Mouse (Mus musculus) CD8-positive naive resting alpha-beta T cell, adult 2 months (primary cell): ENCODE measurements around the gene Nat8l.
"Not testable (repeated sequence)": the region's sequence is repeated elsewhere in the genome, so short reads cannot be mapped to it uniquely, and the experiment has no call there.

ENCODE experiments used
- DNase-seq, 2 experiments: peaks; one replicate each; pipeline ENCODE4 v3.0.0; 2022; ENCODE audit warnings: low read depth in 2 of 2, low spot score in 2 of 2

The Nat8l gene

GRCm38 (mm10) chr5:33995843-33996693, at the start of gene Nat8l:
Gene Nat8l (plus strand): TSS chr5:33995984.
- no peak for DNase-seq

GRCm38 (mm10) chr5:33947035-33947434, 48.7 kb upstream of the Nat8l start:
- DNase-seq = not testable (repeated sequence)

GRCm38 (mm10) chr5:33948314-33948713, 47.5 kb upstream of the Nat8l start:
- DNase-seq = no peak

- DNase-seq = no peak
Measured at GRCm38 (mm10) chr5:33953471-33954185, 42.2 kb upstream of the Nat8l start.

- peak; percentile 63 to 69 for DNase-seq
Measured at GRCm38 (mm10) chr5:33954354-33954753, 41.4 kb upstream of the Nat8l start.

- no peak for DNase-seq
Measured at GRCm38 (mm10) chr5:33955868-33956267, 39.9 kb upstream of the Nat8l start.

- DNase-seq = no peak
Measured at GRCm38 (mm10) chr5:33959382-33959781, 36.4 kb upstream of the Nat8l start.

GRCm38 (mm10) chr5:33974736-33975135, 21.0 kb upstream of the Nat8l start:
- no peak for DNase-seq

GRCm38 (mm10) chr5:33976267-33976666, 19.5 kb upstream of the Nat8l start:
- DNase-seq = no peak

GRCm38 (mm10) chr5:33982731-33983259, 13.0 kb upstream of the Nat8l start:
- no peak for DNase-seq

- peak; percentile 41 to 59 for DNase-seq
Measured at GRCm38 (mm10) chr5:33983309-33984121, 12.3 kb upstream of the Nat8l start, which contains the start of gene Gm1673. Gene Gm1673 (plus strand): TSS chr5:33983433.

GRCm38 (mm10) chr5:33994671-33995625, 836 bp upstream of the Nat8l start:
- DNase-seq = no peak

- DNase-seq = no peak
Measured at GRCm38 (mm10) chr5:33996694-33997045, 886 bp downstream of the Nat8l start.

GRCm38 (mm10) chr5:33997051-33997741, 1.4 kb downstream of the Nat8l start:
- no peak for DNase-seq

- DNase-seq = no peak
Measured at GRCm38 (mm10) chr5:33997829-33998504, 2.2 kb downstream of the Nat8l start.

- no peak for DNase-seq
Measured at GRCm38 (mm10) chr5:33998505-33998877, 2.7 kb downstream of the Nat8l start.

- DNase-seq = no peak
Measured at GRCm38 (mm10) chr5:33999466-34000090, 3.8 kb downstream of the Nat8l start.

- no peak for DNase-seq
Measured at GRCm38 (mm10) chr5:34000809-34001208, 5.0 kb downstream of the Nat8l start.
